In the genomic region with DNA sequence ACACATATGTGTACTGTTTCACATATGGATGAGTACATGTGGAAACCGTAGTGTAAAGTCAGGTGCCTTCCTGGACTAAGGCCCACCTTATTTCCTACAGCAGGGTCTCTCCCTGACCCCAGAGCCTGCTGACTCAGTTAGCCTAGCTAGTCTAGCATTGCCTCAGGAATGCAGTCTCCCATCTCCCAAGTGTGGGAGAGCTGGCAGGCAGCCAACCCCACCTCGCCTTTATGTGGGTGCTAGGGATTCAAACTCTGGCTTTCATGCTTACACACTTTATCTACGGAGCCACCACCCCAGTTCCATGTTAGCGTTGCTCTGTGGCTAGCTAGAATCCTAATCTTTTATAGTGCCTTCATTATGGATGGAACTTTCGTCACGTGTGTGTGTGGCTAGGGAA, we compare ENCODE assay signal across 31 mouse cellular contexts.
DNase-seq lines count a peak whose midpoint lies in the region; ATAC-seq and TF ChIP-seq lines count a peak whose summit lies in the region.
"Had no signal": no experiment of that assay in that cellular context is flagged by ENCODE, and none has a peak within 500 bp of the region (broad histone marks: within the 10 kb centered on the region; RNA-seq: fewer than 3 reads in every experiment).

No protein-coding gene starts in this region.

- 63% methylated on average over 6 of the region's 6 CpGs for WGBS in intestine, postnatal 0 days

- H3K27ac ChIP-seq in left cerebral cortex, adult 2 months, result no peak overlapping the region
- no peak overlapping the region for H3K27ac ChIP-seq in intestine, postnatal 0 days (ENCODE audit: low read depth, low read length)
- H3K27ac ChIP-seq: embryonic facial prominence, embryonic 13.5 days; forebrain, embryonic 12.5 days; hindbrain, embryonic 10.5 days; hindbrain, embryonic 15.5 days; limb, embryonic 10.5 days; limb, embryonic 15.5 days; liver, embryonic 13.5 days; midbrain, embryonic 10.5 days; midbrain, embryonic 15.5 days; neural tube, embryonic 12.5 days had no signal

- no peaks in the 10 kb centered on the region for H3K27me3 ChIP-seq in intestine, postnatal 0 days (replicated peaks; ENCODE audit: control insufficient read depth, insufficient read depth, low read length)
- H3K27me3 ChIP-seq: CH12.LX; forebrain, embryonic 12.5 days; hindbrain, embryonic 15.5 days; limb, embryonic 15.5 days; liver, embryonic 13.5 days; midbrain, embryonic 15.5 days; neural tube, embryonic 12.5 days had no signal

- H3K4me1 ChIP-seq in intestine, postnatal 0 days (replicated peaks; ENCODE audit: control insufficient read depth, insufficient read depth, low read length), result no peaks in the 10 kb centered on the region
- H3K4me1 ChIP-seq: liver, embryonic 13.5 days had no signal

- no peak for DNase-seq in frontal cortex, postnatal 14 days (ENCODE audit: low spot score in 2 of 2)
- peak; percentile 54 to 58 for DNase-seq in left cerebral cortex, adult 2 months (ENCODE audit: extremely low spot score in 1 of 2, low spot score in 2 of 2)
- DNase-seq in left cerebral cortex, postnatal 4 days, result no peak
- DNase-seq in right cerebral cortex, adult 2 months (ENCODE audit: low spot score in 2 of 2), result peak; percentile 53 to 56
- no peak for DNase-seq in lung, postnatal 14 days
- DNase-seq in adrenal gland, postnatal 36 days, result no peak
- DNase-seq: adrenal gland, adult 8-10 months; cerebellum, adult 11-12 months; cerebellum, adult 9-11 months; forebrain, postnatal 0 days; heart, postnatal 14 days; kidney, adult 18-20 months; liver, embryonic 13.5 days; lung, adult 18-20 months; lung, postnatal 10 days; thymus, adult 2 months; thymus, postnatal 36 days had no signal

- no peak overlapping the region for H3K4me3 ChIP-seq in left cerebral cortex, adult 2 months
- H3K4me3 ChIP-seq in intestine, postnatal 0 days (ENCODE audit: low read depth, low read length), result no peak overlapping the region
- H3K4me3 ChIP-seq: embryonic facial prominence, embryonic 13.5 days; forebrain, embryonic 12.5 days; hindbrain, embryonic 10.5 days; hindbrain, embryonic 15.5 days; limb, embryonic 10.5 days; limb, embryonic 15.5 days; liver, embryonic 13.5 days; midbrain, embryonic 10.5 days; midbrain, embryonic 15.5 days; myocyte; neural tube, embryonic 12.5 days had no signal

- H3K36me3 ChIP-seq in intestine, postnatal 0 days (ENCODE audit: control insufficient read depth, insufficient read depth), result no peaks in the 10 kb centered on the region
- H3K36me3 ChIP-seq: embryonic facial prominence, embryonic 13.5 days; forebrain, embryonic 12.5 days; hindbrain, embryonic 10.5 days; hindbrain, embryonic 15.5 days; limb, embryonic 10.5 days; limb, embryonic 15.5 days; liver, embryonic 13.5 days; midbrain, embryonic 10.5 days; midbrain, embryonic 15.5 days; neural tube, embryonic 12.5 days had no signal

- H3K9ac ChIP-seq in intestine, postnatal 0 days (ENCODE audit: low read depth, low read length), result no peak overlapping the region
- H3K9ac ChIP-seq: embryonic facial prominence, embryonic 13.5 days; forebrain, embryonic 12.5 days; forebrain, postnatal 0 days; hindbrain, embryonic 15.5 days; limb, embryonic 15.5 days; liver, embryonic 13.5 days; midbrain, embryonic 15.5 days; neural tube, embryonic 12.5 days had no signal

- ATAC-seq in frontal cortex, adult (ENCODE audit: low TSS enrichment), result peak; percentile 47; the same call in 1 of the 2 replicates
- ATAC-seq in intestine, postnatal 0 days, result no peak
- ATAC-seq: forebrain, postnatal 0 days; inflammation-experienced regulatory T-cells, adult 6 months; midbrain, embryonic 15.5 days had no signal

- no peak overlapping the region for H3K4me2 ChIP-seq in intestine, postnatal 0 days (replicated peaks; ENCODE audit: low read depth)
- H3K4me2 ChIP-seq: embryonic facial prominence, embryonic 13.5 days; forebrain, embryonic 12.5 days; hindbrain, embryonic 15.5 days; limb, embryonic 15.5 days; liver, embryonic 13.5 days; midbrain, embryonic 15.5 days; neural tube, embryonic 12.5 days had no signal

- TF ChIP-seq CTCF in left cerebral cortex, adult 2 months (IDR thresholded peaks at IDR 0.05), result no peak
- no peak for TF ChIP-seq CTCF in intestine, postnatal 0 days (IDR thresholded peaks at IDR 0.05; ENCODE audit: low read depth)

- no peaks in the 10 kb centered on the region for H3K9me3 ChIP-seq in intestine, postnatal 0 days (ENCODE audit: control insufficient read depth)
- H3K9me3 ChIP-seq: embryonic facial prominence, embryonic 13.5 days; forebrain, embryonic 12.5 days; hindbrain, embryonic 10.5 days; hindbrain, embryonic 15.5 days; limb, embryonic 10.5 days; limb, embryonic 15.5 days; liver, embryonic 13.5 days; midbrain, embryonic 10.5 days; midbrain, embryonic 15.5 days; neural tube, embryonic 12.5 days had no signal

- intact Hi-C loops in left cerebral cortex, adult 2 months (cut with DNase I), result loop anchor here (10.0 kb wide), 3 partner anchors 299 to 959 kb away; no protein-coding TSS in a partner anchor
- intact Hi-C loops in left cerebral cortex, postnatal 4 days (cut with DNase I), result no loop called here

Comparison
In these comparisons a context has a peak if more than half of its experiments do, and no peak if none do; other contexts are left out.
1. DNase-seq: peak in left cerebral cortex, adult 2 months (2 of 2) and right cerebral cortex, adult 2 months (2 of 2); none in frontal cortex, postnatal 14 days (0 of 2), left cerebral cortex, postnatal 4 days (single experiment), lung, postnatal 14 days (single experiment) and adrenal gland, postnatal 36 days (0 of 2).